Mouse (Mus musculus) lung, adult 2 months (tissue): ENCODE data around the gene Trpm2.

Source experiments
- CTCF ChIP-seq: fragments of 200-500 bp; IDR thresholded peaks from 2 replicates; pipeline ENCODE4 v1.5.1; 2011; ENCODE audit warnings: mild to moderate bottlenecking, low read length, control low read depth; ENCODE audit not compliant: insufficient read depth
- POLR2A ChIP-seq: fragments of 200-500 bp; IDR thresholded peaks from 2 replicates; pipeline ENCODE4 v1.6.1; 2011; ENCODE audit warnings: low read depth, mild to moderate bottlenecking, control low read depth, low read length, borderline replicate concordance; ENCODE audit errors: extremely low read depth

- TF ChIP-seq POLR2A = no peak
- TF ChIP-seq CTCF = no peak
These were observed 36.8 kb upstream of the Trpm2 start for GRCm38 (mm10) chr10:78007203-78007602.
